Mouse (Mus musculus) heart, embryonic 10.5 days (tissue): ENCODE results near the gene Fubp1. TPM values are rescaled to one million over a fixed set of nuclear protein-coding genes. Genes with fewer than 3 reads are reported as not detected.

Experiments used
- DNase-seq: peaks from one replicate; pipeline ENCODE4 v3.0.0-alpha.2; 2017; ENCODE audit warnings: low spot score
- H3K27ac ChIP-seq: fragments of 300-500 bp; sonication (generic); 2 replicates; pipeline ENCODE4 v1.5.1; 2016; ENCODE audit warnings: mild to moderate bottlenecking
- H3K27me3 ChIP-seq: fragments of 300-500 bp; sonication (generic); 2 replicates; pipeline ENCODE4 v1.6.1; 2016; ENCODE audit warnings: mild to moderate bottlenecking; ENCODE audit not compliant: poor library complexity, insufficient read depth, severe bottlenecking
- H3K36me3 ChIP-seq: fragments of 300-500 bp; sonication (generic); 2 replicates; pipeline ENCODE4 v1.6.1; 2016; ENCODE audit warnings: mild to moderate bottlenecking, moderate library complexity
- H3K4me1 ChIP-seq: fragments of 300-500 bp; sonication (generic); 2 replicates; pipeline ENCODE4 v1.6.1; 2016; ENCODE audit warnings: mild to moderate bottlenecking
- H3K4me3 ChIP-seq: fragments of 300-500 bp; sonication (generic); 2 replicates; pipeline ENCODE4 v1.5.1; 2016; ENCODE audit warnings: mild to moderate bottlenecking, moderate library complexity
- H3K9me3 ChIP-seq: fragments of 300-500 bp; sonication (generic); 2 replicates; pipeline ENCODE4 v1.6.1; 2016; ENCODE audit warnings: mild to moderate bottlenecking, moderate library complexity
- WGBS: fragments of 180-500 bp; shearing (Covaris S2); methylation state at CpG from one replicate; pipeline ENCODE4 v1.1.7; 2016; 5-methylcytosine and 5-hydroxymethylcytosine counted together
- polyA plus RNA-seq: library from polyadenylated mRNA; unstranded; fragments of >200 nt; fragmentation: Nextera tagmentation; extraction: Ambion mirVana; gene quantifications from 2 replicates; pipeline ENCODE4 v1.2.1, GENCODE M21; 2016

The Fubp1 gene
- polyA plus RNA-seq: 179 and 249 TPM in 2 replicates

GRCm38 (mm10) chr3:152209967-152210634 is at the start of gene Fubp1, which contains the start of gene Dnajb4:
Fubp1 (plus strand) TSS chr3:152210422.
Dnajb4 (minus strand) TSS chr3:152210302.
- H3K27ac ChIP-seq: peak within 1 kb of the TSS; percentile 100
- WGBS: under 1% methylated on average over 85 of the region's 85 CpGs

GRCm38 (mm10) chr3:152160607-152161006 is 49.6 kb upstream of the Fubp1 start:
- WGBS: 68% methylated on average over 4 of the region's 4 CpGs
- H3K36me3 ChIP-seq: no peaks in the 10 kb centered on the region
- H3K27me3 ChIP-seq: 0 out of 2 replicates have a peak, but pooled peaks cover 3% of the 10 kb centered on the region
- no peaks in the 10 kb centered on the region for H3K9me3 ChIP-seq
- no peak overlapping the region for H3K27ac ChIP-seq
- peaks cover 13% of the 10 kb centered on the region; the same call in 1 of the 2 replicates for H3K4me1 ChIP-seq
- H3K4me3 ChIP-seq: no peak overlapping the region
- DNase-seq: peak; percentile 63

More at GRCm38 (mm10) chr3:152209967-152210634, at the start of gene Fubp1, which contains the start of gene Dnajb4:
- Histone ChIP-seq H3K4me1 (peaks cover 18% of the 10 kb centered on the region), H3K9me3 (no peaks in the 10 kb centered on the region), H3K4me3 (peak within 1 kb of the TSS; percentile 98), H3K36me3 (peaks cover 15% of the 10 kb centered on the region; the same call in 1 of the 2 replicates), H3K27me3 (no peaks in the 10 kb centered on the region)
- DNase-seq: peak; percentile 99

- H3K9me3 ChIP-seq: no peaks in the 10 kb centered on the region
- H3K4me1 ChIP-seq: peaks cover 31% of the 10 kb centered on the region
- H3K27me3 ChIP-seq: 0 out of 2 replicates have a peak, but pooled peaks cover 6% of the 10 kb centered on the region
- H3K36me3 ChIP-seq: no peaks in the 10 kb centered on the region
- no peak overlapping the region for H3K4me3 ChIP-seq
- DNase-seq: peak; percentile 73
- H3K27ac ChIP-seq: no peak overlapping the region
- WGBS: 77% methylated on average over 8 of the region's 8 CpGs
Observed at GRCm38 (mm10) chr3:152163320-152163719, 46.9 kb upstream of the Fubp1 start.

- H3K4me1 ChIP-seq: peaks cover 31% of the 10 kb centered on the region
- H3K9me3 ChIP-seq: no peaks in the 10 kb centered on the region
- peak overlapping the region; percentile 70 for H3K4me3 ChIP-seq
- no peaks in the 10 kb centered on the region for H3K36me3 ChIP-seq
- 0 out of 2 replicates have a peak, but pooled peaks cover 6% of the 10 kb centered on the region for H3K27me3 ChIP-seq
- H3K27ac ChIP-seq: peak overlapping the region; percentile 87
- no peak for DNase-seq
- WGBS: 38% methylated on average over 9 of the region's 9 CpGs
Observed at GRCm38 (mm10) chr3:152165014-152165350, 45.2 kb upstream of the Fubp1 start.

GRCm38 (mm10) chr3:152165351-152166098 is 44.7 kb upstream of the Fubp1 start:
- 2% methylated on average over 53 of the region's 53 CpGs for WGBS
- Histone ChIP-seq H3K36me3 (no peaks in the 10 kb centered on the region), H3K27ac (peak overlapping the region; percentile 87), H3K4me3 (peak overlapping the region; percentile 70), H3K9me3 (no peaks in the 10 kb centered on the region), H3K4me1 (peaks cover 34% of the 10 kb centered on the region), H3K27me3 (0 out of 2 replicates have a peak, but pooled peaks cover 6% of the 10 kb centered on the region)
- DNase-seq: peak; percentile 81

GRCm38 (mm10) chr3:152166099-152166423 is 44.2 kb upstream of the Fubp1 start, which contains the start of gene Gipc2:
Gipc2 (minus strand) TSS chr3:152166230.
- Histone ChIP-seq H3K36me3 (no peaks in the 10 kb centered on the region), H3K9me3 (no peaks in the 10 kb centered on the region), H3K4me3 (peak within 1 kb of the TSS; percentile 70), H3K27ac (peak within 1 kb of the TSS; percentile 87), H3K27me3 (0 out of 2 replicates have a peak, but pooled peaks cover 6% of the 10 kb centered on the region), H3K4me1 (peaks cover 39% of the 10 kb centered on the region)
- no peak for DNase-seq
- WGBS: 14% methylated on average over 10 of the region's 10 CpGs

GRCm38 (mm10) chr3:152166699-152167451 is 43.3 kb upstream of the Fubp1 start:
- 0 out of 2 replicates have a peak, but pooled peaks cover 6% of the 10 kb centered on the region for H3K27me3 ChIP-seq
- H3K4me1 ChIP-seq: peaks cover 41% of the 10 kb centered on the region
- WGBS: 12% methylated on average over 29 of the region's 29 CpGs
- peak overlapping the region; percentile 74 for H3K27ac ChIP-seq
- H3K36me3 ChIP-seq: no peaks in the 10 kb centered on the region
- peak overlapping the region; percentile 45 for H3K4me3 ChIP-seq
- H3K9me3 ChIP-seq: no peaks in the 10 kb centered on the region
- peak; percentile 70 for DNase-seq

GRCm38 (mm10) chr3:152168007-152168406 is 42.2 kb upstream of the Fubp1 start:
- Histone ChIP-seq H3K27ac (no peak overlapping the region), H3K9me3 (no peaks in the 10 kb centered on the region), H3K4me1 (peaks cover 44% of the 10 kb centered on the region), H3K36me3 (no peaks in the 10 kb centered on the region), H3K4me3 (no peak overlapping the region), H3K27me3 (0 out of 2 replicates have a peak, but pooled peaks cover 6% of the 10 kb centered on the region)
- DNase-seq: peak; percentile 55
- 89% methylated on average over 10 of the region's 10 CpGs for WGBS

GRCm38 (mm10) chr3:152170407-152170806 is 39.8 kb upstream of the Fubp1 start:
- H3K27ac ChIP-seq: no peak overlapping the region
- 0 out of 2 replicates have a peak, but pooled peaks cover 5% of the 10 kb centered on the region for H3K27me3 ChIP-seq
- no peaks in the 10 kb centered on the region for H3K9me3 ChIP-seq
- H3K36me3 ChIP-seq: no peaks in the 10 kb centered on the region
- peaks cover 41% of the 10 kb centered on the region for H3K4me1 ChIP-seq
- WGBS: 49% methylated on average over 1 of the region's 1 CpGs
- no peak for DNase-seq
- H3K4me3 ChIP-seq: no peak overlapping the region

GRCm38 (mm10) chr3:152171236-152171635 is 39.0 kb upstream of the Fubp1 start:
- 36% methylated on average over 2 of the region's 2 CpGs for WGBS
- Histone ChIP-seq H3K4me3 (no peak overlapping the region), H3K36me3 (no peaks in the 10 kb centered on the region), H3K4me1 (peaks cover 37% of the 10 kb centered on the region), H3K27ac (no peak overlapping the region), H3K27me3 (no peaks in the 10 kb centered on the region), H3K9me3 (no peaks in the 10 kb centered on the region)
- DNase-seq: no peak

- Histone ChIP-seq H3K4me3 (no peak overlapping the region), H3K9me3 (no peaks in the 10 kb centered on the region), H3K36me3 (no peaks in the 10 kb centered on the region), H3K27ac (no peak overlapping the region), H3K4me1 (peaks cover 30% of the 10 kb centered on the region), H3K27me3 (no peaks in the 10 kb centered on the region)
- 53% methylated on average over 7 of the region's 7 CpGs for WGBS
- DNase-seq: no peak
Observed at GRCm38 (mm10) chr3:152171862-152172261, 38.4 kb upstream of the Fubp1 start.

- Histone ChIP-seq H3K9me3 (no peaks in the 10 kb centered on the region), H3K4me3 (no peak overlapping the region), H3K27me3 (no peaks in the 10 kb centered on the region), H3K36me3 (no peaks in the 10 kb centered on the region), H3K4me1 (peaks cover 25% of the 10 kb centered on the region), H3K27ac (no peak overlapping the region)
- DNase-seq: no peak
- WGBS: 76% methylated on average over 7 of the region's 7 CpGs
Observed at GRCm38 (mm10) chr3:152172322-152172935, 37.8 kb upstream of the Fubp1 start.
